In genomic region chr11:32348433-32349283, GRCm38 (mm10) we compare ENCODE assay signal across 9 mouse cellular contexts. TPM values are rescaled to one million over a fixed set of nuclear protein-coding genes. Genes with fewer than 3 reads are reported as not detected.
DNase-seq lines count a peak whose midpoint lies in the region; ATAC-seq and TF ChIP-seq lines count a peak whose summit lies in the region.
"Had no signal": no experiment of that assay in that cellular context is flagged by ENCODE, and none has a peak within 500 bp of the region (broad histone marks: within the 10 kb centered on the region; RNA-seq: fewer than 3 reads in every experiment).

No protein-coding gene starts in this region.

- peak overlapping the region; percentile 76 for H3K27ac ChIP-seq in layer of hippocampus, adult 2 months
- peak overlapping the region; percentile 99 for H3K27ac ChIP-seq in embryonic facial prominence, embryonic 10.5 days (replicated peaks)
- peak overlapping the region; percentile 70 for H3K27ac ChIP-seq in intestine, embryonic 15.5 days
- H3K27ac ChIP-seq in neural tube, embryonic 13.5 days (replicated peaks): peak overlapping the region; percentile 87

- peak overlapping the region; percentile 83 for H3K4me2 ChIP-seq in intestine, embryonic 15.5 days (replicated peaks)
- peak overlapping the region; percentile 71 for H3K4me2 ChIP-seq in neural tube, embryonic 13.5 days

- H3K36me3 ChIP-seq in embryonic facial prominence, embryonic 10.5 days (replicated peaks): peaks cover 42% of the 10 kb centered on the region
- H3K36me3 ChIP-seq in intestine, embryonic 15.5 days: peaks cover 13% of the 10 kb centered on the region; the same call in 1 of the 2 replicates
- H3K36me3 ChIP-seq in neural tube, embryonic 13.5 days: peaks cover 17% of the 10 kb centered on the region

- peaks cover 38% of the 10 kb centered on the region for H3K4me1 ChIP-seq in embryonic facial prominence, embryonic 10.5 days
- peaks cover 25% of the 10 kb centered on the region for H3K4me1 ChIP-seq in intestine, embryonic 15.5 days (replicated peaks)
- H3K4me1 ChIP-seq in neural tube, embryonic 13.5 days (replicated peaks): peaks cover 49% of the 10 kb centered on the region

- no peak for ATAC-seq in intestine, embryonic 15.5 days
- no peak for ATAC-seq in neural tube, embryonic 13.5 days (ENCODE audit: low read depth)

- 24% methylated on average over 9 of the region's 9 CpGs for WGBS in embryonic facial prominence, embryonic 10.5 days
- WGBS in intestine, embryonic 15.5 days: 18% methylated on average over 9 of the region's 9 CpGs
- WGBS in neural tube, embryonic 13.5 days: 12% methylated on average over 9 of the region's 9 CpGs

- H3K4me3 ChIP-seq in layer of hippocampus, adult 2 months: peak overlapping the region; percentile 73
- peak overlapping the region; percentile 95 for H3K4me3 ChIP-seq in embryonic facial prominence, embryonic 10.5 days
- H3K4me3 ChIP-seq in intestine, embryonic 15.5 days (replicated peaks): peak overlapping the region; percentile 86
- H3K4me3 ChIP-seq in neural tube, embryonic 13.5 days: peak overlapping the region; percentile 63

- no peaks in the 10 kb centered on the region for H3K9me3 ChIP-seq in embryonic facial prominence, embryonic 10.5 days
- H3K9me3 ChIP-seq in intestine, embryonic 15.5 days: no peaks in the 10 kb centered on the region
- H3K9me3 ChIP-seq in neural tube, embryonic 13.5 days: no peaks in the 10 kb centered on the region

- no peak for TF ChIP-seq CTCF in layer of hippocampus, adult 2 months (conservative IDR thresholded peaks at IDR 0.05)

- no peak for DNase-seq in layer of hippocampus, adult 2 months (ENCODE audit: low spot score in 2 of 2)
- DNase-seq in layer of hippocampus, postnatal 10 days (ENCODE audit: low spot score in 2 of 2): no peak
- DNase-seq in embryonic facial prominence, embryonic 10.5 days (ENCODE audit: low spot score): peak; percentile 46
- no peak for DNase-seq in cerebellum, postnatal 25 days
- DNase-seq in right cerebral cortex, postnatal 4 days: no peak
- DNase-seq in gastrocnemius, postnatal 25 days: no peak

- H3K27me3 ChIP-seq in embryonic facial prominence, embryonic 10.5 days (replicated peaks; ENCODE audit: low read depth, poor library complexity, severe bottlenecking): 0 out of 2 replicates have a peak, but pooled peaks cover 9% of the 10 kb centered on the region
- H3K27me3 ChIP-seq in intestine, embryonic 15.5 days (replicated peaks): no peaks in the 10 kb centered on the region
- H3K27me3 ChIP-seq in neural tube, embryonic 13.5 days: no peaks in the 10 kb centered on the region

- H3K9ac ChIP-seq in intestine, embryonic 15.5 days: peak overlapping the region; percentile 85
- peak overlapping the region; percentile 93 for H3K9ac ChIP-seq in neural tube, embryonic 13.5 days

RNA-seq across cellular contexts. Expression of gene Sh3pxd2b, which starts 1.0 kb away (rescaled TPM):
- total RNA-seq in layer of hippocampus, adult 2 months (2021): 10 to 100 TPM; 10.2 to 11.1 TPM
- total RNA-seq in layer of hippocampus, postnatal 10 days (2021): 10 to 100 TPM; 28.3 to 28.5 TPM
- polyA plus RNA-seq in embryonic facial prominence, embryonic 10.5 days (2016; fragmentation: Nextera tagmentation; extraction: Ambion mirVana): 28.3 and 29.6 TPM in 2 replicates
- polyA plus RNA-seq in intestine, embryonic 15.5 days (2015; fragmentation: Nextera tagmentation; extraction: Ambion mirVana): 12.9 and 13.5 TPM in 2 replicates
- 20.0 and 20.2 TPM in 2 replicates for polyA plus RNA-seq in neural tube, embryonic 13.5 days (2015; fragmentation: Nextera tagmentation; extraction: Ambion mirVana)
- total RNA-seq in gastrocnemius, postnatal 25 days (2021): 1 to 10 TPM; 4.4 to 7.1 TPM

RNA-seq across cellular contexts. Expression of gene Hbq1a, which starts 48.8 kb away (rescaled TPM):
- total RNA-seq in layer of hippocampus, adult 2 months (2021): 1 to 10 TPM; 1.1 to 1.8 TPM
- total RNA-seq in layer of hippocampus, postnatal 10 days (2021): 1 to 10 TPM; 1.6 to 2.7 TPM
- polyA plus RNA-seq in embryonic facial prominence, embryonic 10.5 days (2016; fragmentation: Nextera tagmentation; extraction: Ambion mirVana): not detected in 2 replicates
- polyA plus RNA-seq in intestine, embryonic 15.5 days (2015; fragmentation: Nextera tagmentation; extraction: Ambion mirVana): 0.40 and 0.68 TPM in 2 replicates
- 1.4 and 1.8 TPM in 2 replicates for polyA plus RNA-seq in neural tube, embryonic 13.5 days (2015; fragmentation: Nextera tagmentation; extraction: Ambion mirVana)
- total RNA-seq in gastrocnemius, postnatal 25 days (2021): not detected
- total RNA-seq: neutrophil, adult 5-6 weeks had no signal

RNA-seq across cellular contexts. Expression of gene Hba-a2, which starts 52.4 kb away (rescaled TPM):
- total RNA-seq in layer of hippocampus, adult 2 months (2021): 100 to 1,000 TPM; 253 to 450 TPM
- total RNA-seq in layer of hippocampus, postnatal 10 days (2021): 100 to 1,000 TPM; 562 to 789 TPM
- polyA plus RNA-seq in embryonic facial prominence, embryonic 10.5 days (2016; fragmentation: Nextera tagmentation; extraction: Ambion mirVana): 3,087 and 3,755 TPM in 2 replicates
- polyA plus RNA-seq in intestine, embryonic 15.5 days (2015; fragmentation: Nextera tagmentation; extraction: Ambion mirVana): 10,966 and 11,197 TPM in 2 replicates
- polyA plus RNA-seq in neural tube, embryonic 13.5 days (2015; fragmentation: Nextera tagmentation; extraction: Ambion mirVana): 5,548 and 5,687 TPM in 2 replicates
- 1,000 to 10,000 TPM in 1 of 2 experiments, 100 to 1,000 TPM in 1; 358 to 1,609 TPM for total RNA-seq in gastrocnemius, postnatal 25 days (2021)
